Mouse (Mus musculus) liver, postnatal 0 days (tissue): ENCODE data around the gene Lamb1.

ENCODE experiments used
- CTCF ChIP-seq: sonication (generic); IDR thresholded peaks from 2 replicates; pipeline ENCODE4 v1.5.1; 2016; ENCODE audit warnings: antibody characterized with exemption, low read depth
- EP300 ChIP-seq: IDR thresholded peaks from 2 replicates; pipeline ENCODE4 v1.6.1; 2016; ENCODE audit warnings: antibody characterized with exemption, low read depth, mild to moderate bottlenecking

GRCm38 (mm10) chr12:31235018-31235417, 30.0 kb upstream of the Lamb1 start:
- TF ChIP-seq CTCF (no peak), EP300 (no peak)
